Mouse (Mus musculus) Patski (cell line): ENCODE measurements at regions not wholly inside any gene's neighbourhood (a gene's known extent, or its start where the extent isn't known, plus 50 kb on each side); places are given as distances from the start of the nearest gene placed in this dataset.

Experiments used
- ATAC-seq: fragments of 100-300 bp; one replicate; pipeline ENCODE4 v1.8.0; 2021
- CTCF ChIA-PET: fragments of 350-600 bp; sonication (Branson Sonifier 250); formaldehyde crosslinking; loops from one replicate; lab custom pipeline; 2022; ENCODE audit warnings: inconsistent platforms; lab: Charles Lee
- POLR2A ChIA-PET: fragments of 350-600 bp; sonication (Branson Sonifier 250); formaldehyde crosslinking; loops from one replicate; lab custom pipeline; 2022; ENCODE audit warnings: antibody characterized with exemption, inconsistent platforms; lab: Charles Lee
- DNase-seq: peaks from one replicate; pipeline ENCODE4 v3.0.0-alpha.2; 2011; ENCODE audit warnings: low read depth, low spot score
- H3K27me3 ChIP-seq: fragments of 371-371 bp; one replicate; pipeline ENCODE4 v1.5.1; 2021
- CTCF ChIP-seq: fragments of 100-300 bp; IDR thresholded peaks from one replicate; pipeline ENCODE4 v1.5.1; 2021
- in situ Hi-C: fragments of 300-500 bp; cut with MboI; formaldehyde crosslinking; loops from 3 replicates; pipeline ENCODE4 v1.11.1; 2018; ENCODE audit warnings: low pct_unique_long_range_greater_than_20kb, mixed read lengths

DNA sequence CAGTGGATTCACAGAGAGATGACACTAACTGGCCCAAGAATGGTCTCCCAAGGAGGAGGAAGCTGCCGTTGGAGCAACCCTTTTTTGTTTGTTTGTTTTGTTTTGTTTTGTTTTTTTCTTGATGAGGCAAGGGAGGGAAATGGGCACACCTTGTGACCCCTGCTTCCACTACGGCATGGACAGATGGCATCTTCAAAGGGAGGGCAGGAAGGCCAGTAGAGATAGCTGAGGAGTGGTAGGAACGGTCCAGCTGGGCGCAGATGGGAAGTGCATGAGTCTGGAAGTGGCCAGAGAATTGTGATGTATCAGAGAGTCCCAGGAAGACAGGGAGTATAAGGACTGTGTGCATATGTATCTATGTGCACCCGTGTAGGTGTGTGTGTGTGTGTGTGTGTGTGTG lies 63.1 kb upstream of the Gjb5 start:
- CTCF ChIA-PET = interaction anchor here (1.5 kb wide), 1 partner anchor 10 kb away, joined by 3 read pairs; no protein-coding TSS in a partner anchor
- POLR2A ChIA-PET = no interaction called here
- TF ChIP-seq CTCF = no peak
- in situ Hi-C loops = no loop called here
- ATAC-seq = no peak
- DNase-seq = no peak
- H3K27me3 ChIP-seq = peaks cover 16% of the 10 kb centered on the region

DNA sequence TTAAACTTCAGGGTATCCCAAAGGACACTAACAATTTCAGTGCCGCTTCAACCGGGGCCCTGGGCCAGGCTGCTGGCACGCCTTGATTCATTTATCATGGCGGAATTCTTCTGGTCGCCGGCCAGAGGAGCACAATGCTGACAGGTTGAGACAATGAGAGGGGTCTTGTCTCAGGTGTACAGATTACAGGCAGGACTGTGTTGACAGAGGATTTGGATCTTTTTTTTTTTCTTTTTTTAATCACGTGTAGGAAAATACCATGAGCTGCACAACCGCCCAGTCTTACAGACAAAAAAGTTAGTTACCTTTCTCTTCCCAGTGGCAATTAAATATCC lies 61.8 kb upstream of the Gjb5 start:
- H3K27me3 ChIP-seq = peaks cover 16% of the 10 kb centered on the region
- no peak for TF ChIP-seq CTCF
- in situ Hi-C loops = no loop called here
- DNase-seq (no peak), ATAC-seq (no peak)
- ChIA-PET POLR2A (no interaction called here), CTCF (interaction anchor here (1.5 kb wide), 1 partner anchor 9 kb away, joined by 3 read pairs; no protein-coding TSS in a partner anchor)

DNA sequence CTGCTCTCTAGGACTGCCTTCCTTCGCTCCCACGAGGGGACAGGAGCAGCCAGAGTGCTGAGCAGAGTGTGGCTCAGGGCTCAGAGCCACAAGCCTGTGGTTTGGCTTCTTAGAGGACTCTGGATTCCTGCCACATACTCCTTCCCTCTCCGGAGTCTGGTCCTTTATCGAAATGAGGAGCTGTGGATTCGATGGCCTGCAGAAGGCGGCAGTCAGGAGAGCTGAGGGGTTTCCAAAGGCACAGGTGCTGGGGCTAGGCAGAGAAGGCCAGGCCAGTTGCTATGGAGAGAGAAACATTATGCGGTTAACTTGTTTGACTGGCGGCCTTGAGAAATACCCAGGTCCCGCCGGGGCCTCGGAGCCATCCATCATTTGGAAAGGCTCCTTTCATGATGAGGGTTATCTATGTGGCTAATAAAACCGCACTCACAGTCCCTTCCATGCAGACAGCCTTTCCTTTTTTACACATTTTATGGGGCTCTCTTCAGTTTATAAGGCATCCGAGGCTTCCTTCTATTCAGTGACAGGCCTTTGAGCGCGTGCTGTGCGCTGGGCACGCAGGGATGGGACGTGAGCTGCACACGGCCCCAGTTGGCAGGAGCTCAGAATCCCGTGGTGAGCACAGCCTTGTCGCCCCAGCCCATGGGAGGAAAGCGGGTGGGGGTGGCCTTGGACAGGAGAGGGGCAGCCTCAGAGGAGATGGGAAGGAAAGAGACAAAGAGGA lies 61.2 kb upstream of the Gjb5 start:
- ATAC-seq (no peak), DNase-seq (no peak)
- H3K27me3 ChIP-seq = peaks cover 16% of the 10 kb centered on the region
- TF ChIP-seq CTCF = no peak
- in situ Hi-C loops = no loop called here
- ChIA-PET POLR2A (no interaction called here), CTCF (interaction anchor here (1.5 kb wide), 1 partner anchor 8 kb away, joined by 3 read pairs; no protein-coding TSS in a partner anchor)

DNA sequence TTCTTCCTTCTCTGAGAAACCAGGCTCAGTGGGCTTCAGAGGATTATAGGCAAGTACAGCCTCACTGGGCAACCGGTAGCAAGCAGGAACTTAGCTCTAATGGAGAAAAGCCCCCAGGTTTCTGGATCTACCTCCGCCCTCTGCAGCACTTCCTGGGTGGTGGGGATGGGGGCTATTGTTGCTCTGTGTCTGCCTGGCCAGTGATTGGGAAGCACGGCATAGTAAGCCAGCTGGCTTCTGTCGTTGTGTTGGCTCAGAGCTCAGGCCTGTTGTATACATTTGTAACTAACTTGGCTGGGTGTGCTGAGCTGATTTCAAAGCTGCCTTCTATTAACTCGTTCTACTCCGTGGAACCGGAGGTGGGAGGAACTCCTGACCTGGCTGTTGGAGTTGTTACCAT lies 58.9 kb upstream of the Gjb5 start:
- DNase-seq (no peak), ATAC-seq (no peak)
- in situ Hi-C loops = no loop called here
- peaks cover 10% of the 10 kb centered on the region for H3K27me3 ChIP-seq
- CTCF ChIA-PET = no interaction called here
- POLR2A ChIA-PET = no interaction called here
- no peak for TF ChIP-seq CTCF

DNA sequence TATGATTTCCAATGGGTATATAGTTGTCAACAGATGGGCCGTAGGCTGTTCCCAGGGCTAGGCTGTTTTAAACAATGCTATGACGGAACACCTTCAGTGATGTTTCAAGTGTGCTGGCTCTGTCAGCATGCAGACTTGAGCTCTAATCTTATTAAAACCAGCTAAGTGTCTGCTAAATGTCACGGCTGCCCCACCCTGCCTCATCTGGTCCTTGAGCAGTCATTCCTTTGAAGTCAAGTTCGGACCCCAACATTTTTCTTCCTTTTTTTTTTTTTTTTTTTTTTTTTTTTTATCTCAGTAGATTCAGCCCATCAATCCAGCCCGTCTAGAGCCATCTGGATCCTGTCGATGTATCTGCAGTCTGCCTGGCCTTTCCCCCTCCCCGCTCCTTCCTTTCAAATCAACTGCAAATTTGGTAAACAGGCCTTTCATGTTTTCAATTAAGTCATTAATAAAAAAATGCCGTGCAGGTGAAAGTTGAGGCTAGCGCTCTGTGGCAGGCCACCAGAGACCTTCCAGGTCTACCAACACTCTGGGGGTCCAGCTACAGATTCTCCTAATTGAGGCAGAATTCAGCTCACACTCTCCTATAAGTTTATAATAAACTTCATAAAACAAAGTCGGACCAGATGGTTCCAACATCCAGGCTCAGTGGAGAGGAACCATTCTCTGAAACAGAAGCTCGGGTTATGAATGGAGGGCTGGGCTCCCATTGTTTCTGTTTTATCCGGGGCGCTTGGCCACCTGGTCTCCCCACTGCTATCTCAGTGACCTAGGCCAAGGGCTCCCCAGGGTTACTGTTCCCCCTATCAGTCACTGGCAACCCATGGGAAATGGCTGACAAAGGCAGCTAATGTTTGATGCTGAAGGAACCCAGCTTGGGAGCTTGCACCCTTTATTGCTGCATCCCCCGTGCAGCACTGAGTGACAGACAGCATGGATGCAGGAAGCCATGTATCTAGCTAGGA lies 56.3 kb upstream of the Gjb5 start:
- no peaks in the 10 kb centered on the region for H3K27me3 ChIP-seq
- ChIA-PET POLR2A (no interaction called here), CTCF (no interaction called here)
- no peak for TF ChIP-seq CTCF
- DNase-seq (no peak), ATAC-seq (no peak)
- in situ Hi-C loops = no loop called here
